Mouse (Mus musculus): ENCODE results near the gene Hdac9. TPM values are rescaled to one million over a fixed set of nuclear protein-coding genes. Genes with fewer than 3 reads are reported as not detected.

Gene Hdac9
- polyA plus RNA-seq, 1 experiment from 2014 or later: 7.6 TPM

- Histone ChIP-seq H3K9me3 (ENCODE audit: low read depth, low read length) (no peaks in the 10 kb centered on the region), H3K27ac (ENCODE audit: low read depth) (no peak overlapping the region)
- no peak for DNase-seq
Observed at GRCm38 (mm10) chr12:34284888-34285287, 632.0 kb downstream of the Hdac9 start.

DNA sequence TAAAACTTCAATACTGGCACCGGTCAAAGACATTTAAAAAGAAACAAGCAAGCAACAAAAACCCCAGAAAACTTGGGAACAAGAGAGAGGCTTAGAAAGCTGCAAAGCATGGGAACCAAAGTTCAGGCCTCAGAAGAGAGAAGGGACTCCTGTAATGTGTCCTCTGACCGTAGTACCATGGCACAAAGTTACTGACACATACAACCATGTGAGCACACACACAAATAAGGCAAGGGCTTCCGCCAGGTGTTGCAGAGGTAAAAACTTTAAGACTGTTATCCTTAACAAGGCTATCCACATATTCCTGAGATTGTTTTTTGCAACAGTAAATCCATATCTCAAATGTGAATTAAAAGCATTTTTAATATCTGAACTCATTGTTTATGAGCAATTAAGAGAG, 632.5 kb downstream of the Hdac9 start:
- DNase-seq: no peak
- TF ChIP-seq CTCF (IDR thresholded peaks at IDR 0.05; ENCODE audit: low read depth): no peak
- ATAC-seq (ENCODE audit: insufficient read depth): no peak
- no peak overlapping the region for H3K4me2 ChIP-seq
- no peaks in the 10 kb centered on the region for H3K9me3 ChIP-seq (ENCODE audit: low read depth, low read length)
- no peaks in the 10 kb centered on the region for H3K36me3 ChIP-seq (ENCODE audit: insufficient read depth)
- no peak overlapping the region for H3K27ac ChIP-seq (ENCODE audit: low read depth)
- no peak overlapping the region for H3K4me3 ChIP-seq (ENCODE audit: low read depth, low read length)
- WGBS: 86% methylated on average over 3 of the region's 3 CpGs
- no peak overlapping the region for H3K9ac ChIP-seq
- H3K4me1 ChIP-seq (ENCODE audit: insufficient read depth): no peaks in the 10 kb centered on the region
- no peaks in the 10 kb centered on the region for H3K27me3 ChIP-seq (ENCODE audit: insufficient read depth, low read length)

More at GRCm38 (mm10) chr12:34284888-34285287, 632.0 kb downstream of the Hdac9 start:
- Histone ChIP-seq H3K27me3 (ENCODE audit: insufficient read depth, low read length) (no peaks in the 10 kb centered on the region), H3K4me2 (no peak overlapping the region), H3K9ac (no peak overlapping the region), H3K4me3 (ENCODE audit: low read depth, low read length) (no peak overlapping the region), H3K4me1 (ENCODE audit: insufficient read depth) (no peaks in the 10 kb centered on the region), H3K36me3 (ENCODE audit: insufficient read depth) (no peaks in the 10 kb centered on the region)
- ATAC-seq (ENCODE audit: insufficient read depth): no peak
- TF ChIP-seq CTCF (IDR thresholded peaks at IDR 0.05; ENCODE audit: low read depth): no peak

DNA sequence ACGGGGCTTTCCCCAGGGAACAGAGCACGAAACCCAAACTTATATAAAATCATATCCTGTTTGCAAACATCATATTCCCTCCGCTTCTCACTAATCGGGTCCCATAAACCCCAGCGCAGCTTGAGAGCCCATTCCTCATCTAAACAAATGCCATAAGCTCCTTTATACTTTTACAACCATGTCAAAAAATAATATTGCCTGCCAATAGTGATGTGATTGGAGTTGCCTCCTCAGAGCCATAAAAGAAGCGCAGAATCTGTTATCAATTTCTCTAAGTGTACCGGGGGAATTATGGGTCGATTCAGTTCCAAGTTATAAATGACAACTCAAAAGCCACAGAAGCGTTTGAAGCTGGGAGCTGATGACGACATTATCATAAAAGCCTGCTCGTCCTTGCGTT, 638.1 kb downstream of the Hdac9 start:
- no peak overlapping the region for H3K4me2 ChIP-seq
- no peak overlapping the region for H3K4me3 ChIP-seq (ENCODE audit: low read depth, low read length)
- no peaks in the 10 kb centered on the region for H3K9me3 ChIP-seq (ENCODE audit: low read depth, low read length)
- no peak overlapping the region for H3K27ac ChIP-seq (ENCODE audit: low read depth)
- no peak overlapping the region for H3K9ac ChIP-seq
- ATAC-seq (ENCODE audit: insufficient read depth): no peak
- H3K36me3 ChIP-seq (ENCODE audit: insufficient read depth): no peaks in the 10 kb centered on the region
- no peak for DNase-seq
- TF ChIP-seq CTCF (IDR thresholded peaks at IDR 0.05; ENCODE audit: low read depth): no peak
- 77% methylated on average over 12 of the region's 12 CpGs for WGBS
- H3K27me3 ChIP-seq (ENCODE audit: insufficient read depth, low read length): no peaks in the 10 kb centered on the region
- H3K4me1 ChIP-seq (ENCODE audit: insufficient read depth): no peaks in the 10 kb centered on the region

GRCm38 (mm10) chr12:34273816-34274215, 643.1 kb downstream of the Hdac9 start:
- 63% methylated on average over 1 of the region's 1 CpGs for WGBS
- Histone ChIP-seq H3K4me3 (ENCODE audit: low read depth, low read length) (no peak overlapping the region), H3K4me2 (no peak overlapping the region), H3K9ac (no peak overlapping the region), H3K27me3 (ENCODE audit: insufficient read depth, low read length) (no peaks in the 10 kb centered on the region), H3K4me1 (ENCODE audit: insufficient read depth) (no peaks in the 10 kb centered on the region), H3K27ac (ENCODE audit: low read depth) (no peak overlapping the region), H3K36me3 (ENCODE audit: insufficient read depth) (no peaks in the 10 kb centered on the region), H3K9me3 (ENCODE audit: low read depth, low read length) (no peaks in the 10 kb centered on the region)
- ATAC-seq (ENCODE audit: insufficient read depth) (no peak), DNase-seq (no peak)
- TF ChIP-seq CTCF (IDR thresholded peaks at IDR 0.05; ENCODE audit: low read depth): no peak

DNA sequence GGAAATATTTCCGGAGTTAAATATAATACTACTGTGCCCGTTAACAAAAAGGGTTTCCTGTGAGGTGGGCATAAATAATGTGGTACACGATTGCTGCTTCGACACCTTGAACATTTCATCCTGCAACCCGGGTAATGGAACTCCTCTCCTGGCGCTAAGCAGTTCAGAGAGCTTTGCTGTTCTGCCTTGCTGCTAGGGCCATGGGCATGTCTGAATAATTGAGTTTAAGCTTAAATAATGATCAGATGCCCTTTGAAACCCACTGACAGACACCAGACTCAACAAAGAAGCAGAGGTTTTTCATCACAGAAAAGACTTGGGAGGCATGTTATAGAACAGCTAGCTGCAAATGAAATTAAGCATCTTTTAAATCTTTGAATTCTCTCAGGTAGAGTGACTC, 646.8 kb downstream of the Hdac9 start:
- H3K9me3 ChIP-seq (ENCODE audit: low read depth, low read length): no peaks in the 10 kb centered on the region
- WGBS: 77% methylated on average over 6 of the region's 6 CpGs
- H3K27ac ChIP-seq (ENCODE audit: low read depth): no peak overlapping the region
- no peak overlapping the region for H3K4me2 ChIP-seq
- no peak overlapping the region for H3K4me3 ChIP-seq (ENCODE audit: low read depth, low read length)
- H3K4me1 ChIP-seq (ENCODE audit: insufficient read depth): no peaks in the 10 kb centered on the region
- no peaks in the 10 kb centered on the region for H3K27me3 ChIP-seq (ENCODE audit: insufficient read depth, low read length)
- ATAC-seq (ENCODE audit: insufficient read depth) (no peak), DNase-seq (no peak)
- no peak overlapping the region for H3K9ac ChIP-seq
- no peaks in the 10 kb centered on the region for H3K36me3 ChIP-seq (ENCODE audit: insufficient read depth)
- no peak for TF ChIP-seq CTCF (IDR thresholded peaks at IDR 0.05; ENCODE audit: low read depth)

GRCm38 (mm10) chr12:34269472-34270040, 647.3 kb downstream of the Hdac9 start:
- no peaks in the 10 kb centered on the region for H3K4me1 ChIP-seq (ENCODE audit: insufficient read depth)
- 69% methylated on average over 13 of the region's 13 CpGs for WGBS
- no peaks in the 10 kb centered on the region for H3K9me3 ChIP-seq (ENCODE audit: low read depth, low read length)
- H3K27ac ChIP-seq (ENCODE audit: low read depth): no peak overlapping the region
- H3K36me3 ChIP-seq (ENCODE audit: insufficient read depth): no peaks in the 10 kb centered on the region
- no peaks in the 10 kb centered on the region for H3K27me3 ChIP-seq (ENCODE audit: insufficient read depth, low read length)
- H3K4me2 ChIP-seq: no peak overlapping the region
- DNase-seq (no peak), ATAC-seq (ENCODE audit: insufficient read depth) (no peak)
- TF ChIP-seq CTCF (IDR thresholded peaks at IDR 0.05; ENCODE audit: low read depth): no peak
- H3K4me3 ChIP-seq (ENCODE audit: low read depth, low read length): no peak overlapping the region
- no peak overlapping the region for H3K9ac ChIP-seq

DNA sequence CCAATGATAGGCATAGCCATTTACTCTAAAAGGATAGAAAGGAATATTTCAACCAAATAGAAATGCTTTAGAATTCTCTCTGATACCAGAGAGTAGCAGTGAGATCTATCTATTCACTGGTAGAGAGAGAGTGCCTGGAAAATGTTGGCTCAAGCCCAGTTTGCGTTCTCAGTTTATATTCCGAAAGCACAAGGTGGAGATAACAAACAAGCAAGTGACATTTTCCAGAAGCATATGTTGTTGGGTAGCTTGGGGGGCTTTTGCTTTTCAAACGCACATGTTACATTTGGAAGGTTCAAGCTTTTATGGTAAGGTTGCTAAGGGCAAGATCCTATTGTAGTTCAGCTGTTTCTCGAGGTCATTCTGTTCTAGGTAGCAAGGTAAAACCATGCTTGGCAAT, 657.2 kb downstream of the Hdac9 start:
- DNase-seq (peak; percentile 23), ATAC-seq (ENCODE audit: insufficient read depth) (no peak)
- Histone ChIP-seq H3K9me3 (ENCODE audit: low read depth, low read length) (no peaks in the 10 kb centered on the region), H3K27ac (ENCODE audit: low read depth) (no peak overlapping the region), H3K27me3 (ENCODE audit: insufficient read depth, low read length) (no peaks in the 10 kb centered on the region), H3K36me3 (ENCODE audit: insufficient read depth) (no peaks in the 10 kb centered on the region), H3K4me2 (no peak overlapping the region), H3K4me1 (ENCODE audit: insufficient read depth) (no peaks in the 10 kb centered on the region), H3K4me3 (ENCODE audit: low read depth, low read length) (no peak overlapping the region), H3K9ac (no peak overlapping the region)
- no peak for TF ChIP-seq CTCF (IDR thresholded peaks at IDR 0.05; ENCODE audit: low read depth)
- WGBS: 56% methylated on average over 4 of the region's 4 CpGs

GRCm38 (mm10) chr12:34249160-34249559, 667.7 kb downstream of the Hdac9 start:
- 71% methylated on average over 1 of the region's 1 CpGs for WGBS
- Histone ChIP-seq H3K4me1 (ENCODE audit: insufficient read depth) (peaks cover 5% of the 10 kb centered on the region; the same call in 1 of the 2 replicates), H3K4me2 (no peak overlapping the region), H3K9me3 (ENCODE audit: low read depth, low read length) (no peaks in the 10 kb centered on the region), H3K36me3 (ENCODE audit: insufficient read depth) (no peaks in the 10 kb centered on the region), H3K27me3 (ENCODE audit: insufficient read depth, low read length) (no peaks in the 10 kb centered on the region), H3K4me3 (ENCODE audit: low read depth, low read length) (no peak overlapping the region), H3K9ac (no peak overlapping the region), H3K27ac (ENCODE audit: low read depth) (no peak overlapping the region)
- no peak for ATAC-seq (ENCODE audit: insufficient read depth)
- peak; percentile 10 for DNase-seq
- TF ChIP-seq CTCF (IDR thresholded peaks at IDR 0.05; ENCODE audit: low read depth): no peak

All from lung, embryonic 14.5 days (tissue).